Mouse (Mus musculus) embryo, embryonic 9.5 days (tissue): ENCODE results near the gene Rpl36al.

Experiments
- DNase-seq: peaks from one replicate; pipeline ENCODE4 v3.0.0-alpha.2; 2017; ENCODE audit errors: extremely low spot score

Gene Rpl36al

DNA sequence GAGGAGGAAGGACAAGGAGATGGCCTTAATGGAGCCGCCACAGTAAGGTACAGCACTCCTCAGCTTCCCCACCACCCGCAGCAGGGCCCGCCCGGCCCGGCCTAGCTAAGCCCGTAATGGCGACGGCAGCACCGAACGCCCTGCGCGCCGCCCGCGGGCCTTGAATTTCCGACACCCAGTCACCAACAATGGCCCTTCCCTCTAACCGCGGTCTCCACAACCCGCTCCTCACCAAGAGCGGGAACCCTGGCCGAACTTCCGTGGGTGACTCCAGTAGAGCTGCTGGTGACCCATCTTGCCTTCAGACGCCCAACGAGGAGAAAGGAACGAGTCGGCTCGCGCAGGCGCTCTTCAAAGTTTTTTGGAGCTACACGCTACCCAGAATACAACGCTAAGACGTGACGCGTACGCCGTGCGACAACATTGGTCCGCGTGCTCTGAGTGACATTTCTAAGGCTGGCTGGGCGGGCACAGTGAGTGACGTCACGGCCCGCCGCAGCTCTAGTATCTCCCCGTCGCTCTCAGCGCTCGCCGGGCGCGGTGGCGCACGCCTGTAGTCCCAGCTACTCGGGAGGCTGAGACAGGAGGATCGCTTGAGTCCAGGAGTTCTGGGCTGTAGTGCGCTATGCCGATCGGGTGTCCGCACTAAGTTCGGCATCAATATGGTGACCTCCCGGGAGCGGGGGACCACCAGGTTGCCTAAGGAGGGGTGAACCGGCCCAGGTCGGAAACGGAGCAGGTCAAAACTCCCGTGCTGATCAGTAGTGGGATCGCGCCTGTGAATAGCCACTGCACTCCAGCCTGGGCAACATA is 24.9 kb downstream of the Rpl36al start, which contains the start of gene Rps29:
Gene Rps29, minus strand, starts transcription at position 422 of the 813 bp plus-strand sequence.
- DNase-seq: peak; percentile 98

DNA sequence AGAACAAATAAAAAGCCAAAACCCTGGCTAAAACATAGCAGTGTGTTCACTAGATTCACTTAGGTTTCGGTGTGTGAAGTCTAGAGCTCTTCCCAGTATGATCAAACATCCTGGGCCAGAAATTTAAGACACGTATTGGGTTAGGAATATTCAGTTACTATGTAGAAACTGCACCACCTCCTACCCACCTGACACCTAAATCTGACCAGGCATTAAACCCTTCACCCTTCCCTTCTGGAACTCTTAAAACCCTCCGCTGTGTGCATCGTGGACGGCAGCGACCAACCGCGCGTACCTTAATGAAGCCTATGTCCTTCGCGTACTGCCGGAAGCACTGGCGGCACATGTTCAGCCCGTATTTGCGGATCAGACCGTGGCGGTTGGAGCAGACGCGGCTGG is 25.5 kb downstream of the Rpl36al start:
- no peak for DNase-seq

DNA sequence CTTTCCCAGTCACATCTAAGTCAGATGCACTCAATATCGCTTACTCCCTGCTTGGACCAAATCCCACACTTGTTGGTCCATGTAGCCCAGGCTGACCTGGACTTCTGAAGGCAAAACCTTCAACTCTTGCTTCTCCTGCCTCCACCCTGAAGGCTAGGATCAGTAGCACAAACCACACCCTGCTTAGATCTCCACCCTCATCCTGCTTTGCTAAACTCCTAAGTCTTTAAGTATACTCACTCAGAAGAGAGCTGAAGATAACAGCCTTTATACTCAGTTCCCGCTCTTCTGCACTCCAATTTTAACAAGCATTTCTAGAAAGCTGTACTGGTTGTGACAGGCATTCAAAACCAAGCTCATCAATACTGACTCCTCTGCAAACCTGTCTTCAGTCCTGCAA is 26.8 kb downstream of the Rpl36al start:
- DNase-seq: no peak

DNA sequence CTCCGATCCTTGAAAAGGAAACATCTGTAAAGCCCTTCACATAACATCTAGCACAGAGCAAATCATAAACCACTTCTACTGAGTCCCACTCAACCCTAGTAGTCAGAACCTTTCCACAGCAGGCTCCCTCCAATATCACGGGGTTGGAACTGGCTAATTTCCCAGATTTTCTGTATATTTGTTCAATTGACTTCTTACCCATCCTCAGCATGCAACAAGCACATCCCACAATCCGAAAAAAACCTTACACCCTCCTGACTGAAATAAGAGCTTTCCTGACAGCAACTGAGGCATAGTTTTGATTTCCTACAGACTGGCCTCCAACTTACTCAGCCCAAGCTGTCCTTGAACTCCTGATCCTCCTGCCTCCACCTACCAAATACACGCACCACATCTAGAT is 27.4 kb downstream of the Rpl36al start:
- DNase-seq: no peak

DNA sequence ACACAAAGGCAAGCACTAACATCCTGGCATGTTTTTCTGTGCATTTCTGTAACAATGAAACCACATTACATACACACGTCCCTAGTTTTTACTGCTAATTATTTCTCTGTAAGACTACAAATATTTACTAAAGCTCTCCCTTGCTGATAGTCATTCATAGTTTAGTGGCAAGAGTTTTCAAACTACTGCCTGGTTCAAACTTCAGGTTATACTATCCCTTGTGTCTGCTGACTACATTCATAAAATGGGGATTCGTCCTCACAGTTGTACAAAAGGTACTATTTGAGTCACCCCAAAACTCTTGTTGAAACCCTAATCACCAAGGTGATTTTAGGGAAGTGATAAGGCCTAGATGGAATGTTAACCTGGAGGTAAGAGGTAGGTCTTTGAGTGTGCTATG is 28.0 kb downstream of the Rpl36al start:
- no peak for DNase-seq

DNA sequence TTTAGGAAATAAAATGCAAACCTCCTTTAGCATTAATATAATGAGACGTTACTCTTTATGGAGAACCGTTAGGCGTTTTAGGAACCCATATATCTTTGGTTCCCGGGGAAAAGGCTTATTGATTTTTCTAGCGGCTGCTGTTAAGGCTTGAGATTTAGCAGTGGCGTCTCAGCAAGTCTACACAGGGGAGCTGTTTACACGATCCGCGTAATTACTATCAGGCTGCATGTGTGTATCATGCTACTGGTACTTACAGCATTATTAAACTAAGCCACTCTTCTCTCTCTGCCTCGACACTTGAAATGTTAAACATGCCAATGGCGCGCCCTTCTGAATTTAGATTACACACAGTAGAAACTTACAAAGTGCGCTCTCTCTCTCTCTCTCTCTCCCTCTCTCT is 33.8 kb downstream of the Rpl36al start:
- no peak for DNase-seq

DNA sequence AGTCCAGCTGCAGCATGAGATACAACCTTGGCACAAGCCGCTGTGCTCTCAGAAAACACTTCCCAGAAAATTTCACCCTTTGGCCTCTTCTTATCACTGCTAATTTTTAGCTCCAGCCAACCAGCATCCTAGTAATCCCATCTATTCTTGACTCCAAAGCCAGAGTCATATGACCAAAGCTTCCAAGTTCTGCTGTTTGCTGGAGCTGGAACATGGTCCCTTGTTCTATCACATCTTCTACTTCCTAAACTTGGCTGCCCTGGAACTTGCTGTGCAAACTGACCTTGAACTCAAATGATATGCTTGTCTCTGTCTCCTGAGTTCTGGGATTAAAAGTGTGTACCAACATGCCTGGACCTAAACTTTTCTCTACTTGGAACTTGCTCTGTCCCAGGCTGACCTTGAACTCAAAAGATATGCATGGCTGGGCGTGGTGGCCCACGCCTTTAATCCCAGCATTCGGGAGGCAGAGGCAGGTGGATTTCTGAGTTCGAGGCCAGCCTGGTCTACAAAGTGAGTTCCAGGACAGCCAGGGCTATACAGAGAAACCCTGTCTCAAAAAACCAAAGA is 36.6 kb downstream of the Rpl36al start:
- DNase-seq: no peak

DNA sequence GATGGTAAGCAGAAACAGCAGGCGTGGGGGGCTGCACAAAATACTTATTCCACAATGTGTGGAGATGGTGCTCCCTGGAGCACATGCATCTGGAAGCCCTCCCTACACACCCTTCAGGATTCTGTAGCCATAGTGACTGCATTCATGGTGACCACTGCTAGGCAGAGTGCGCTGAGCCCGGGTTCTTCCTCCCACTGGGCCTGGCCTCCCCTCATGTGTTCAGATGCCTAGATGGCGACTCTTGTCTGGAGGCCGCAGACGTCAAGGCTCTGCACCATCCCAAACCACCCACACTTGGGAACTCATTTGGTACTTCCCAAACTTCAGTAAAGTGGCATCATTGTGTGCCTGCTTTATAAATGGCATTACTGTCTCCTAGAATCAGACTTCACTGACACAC is 40.4 kb downstream of the Rpl36al start:
- no peak for DNase-seq

DNA sequence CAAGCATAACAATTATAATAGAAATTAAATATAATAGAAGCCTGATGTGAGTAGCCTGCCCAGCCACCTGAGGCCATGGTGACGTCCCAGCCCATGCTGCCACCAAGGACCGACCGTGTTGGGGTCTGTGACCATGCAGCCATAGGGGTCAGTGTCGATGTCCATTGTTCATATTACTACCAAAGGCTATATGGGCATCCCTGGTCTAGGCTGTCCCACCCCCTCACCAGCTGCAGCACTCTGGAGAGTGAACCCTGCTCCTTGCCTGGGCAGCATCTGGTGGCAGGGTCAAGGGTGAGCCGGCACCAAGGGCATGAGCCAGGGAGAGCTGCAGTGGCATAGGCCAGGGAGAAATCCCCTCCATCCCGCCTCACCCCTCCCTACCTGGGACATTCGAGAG is 44.0 kb downstream of the Rpl36al start:
- DNase-seq: no peak

DNA sequence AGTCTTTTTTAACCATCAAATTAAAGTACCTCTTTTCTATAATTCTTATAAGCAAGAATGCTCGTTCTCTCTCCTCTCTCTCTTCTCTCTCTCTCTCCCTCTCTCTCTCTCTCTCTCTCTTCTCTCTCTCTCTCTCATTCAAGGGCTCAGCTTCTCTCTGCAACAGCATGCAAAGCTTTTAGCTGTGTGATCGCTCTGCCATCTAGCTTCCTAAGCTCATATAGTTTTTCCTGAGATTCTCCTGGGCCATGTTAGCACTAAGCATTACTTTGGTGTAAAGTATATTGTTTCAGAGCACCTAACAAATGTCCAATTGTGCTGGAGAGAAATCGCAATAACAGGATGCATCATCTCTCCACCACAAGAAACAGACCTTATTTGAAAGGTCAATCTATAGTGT is 44.7 kb downstream of the Rpl36al start:
- no peak for DNase-seq
